Mouse (Mus musculus) spleen, adult 2 months (tissue): Measurements from ENCODE around the gene Fat3.

Experiments
- CTCF ChIP-seq: fragments of 200-500 bp; IDR thresholded peaks from 2 replicates; pipeline ENCODE4 v1.5.1; 2011; ENCODE audit warnings: mild to moderate bottlenecking, inconsistent platforms; ENCODE audit not compliant: insufficient read depth, insufficient read length, insufficient replicate concordance; ENCODE audit errors: extremely low read depth
- POLR2A ChIP-seq: fragments of 200-500 bp; IDR thresholded peaks from 2 replicates; pipeline ENCODE4 v1.6.1; 2011; ENCODE audit warnings: low read depth, low read length, inconsistent platforms

DNA sequence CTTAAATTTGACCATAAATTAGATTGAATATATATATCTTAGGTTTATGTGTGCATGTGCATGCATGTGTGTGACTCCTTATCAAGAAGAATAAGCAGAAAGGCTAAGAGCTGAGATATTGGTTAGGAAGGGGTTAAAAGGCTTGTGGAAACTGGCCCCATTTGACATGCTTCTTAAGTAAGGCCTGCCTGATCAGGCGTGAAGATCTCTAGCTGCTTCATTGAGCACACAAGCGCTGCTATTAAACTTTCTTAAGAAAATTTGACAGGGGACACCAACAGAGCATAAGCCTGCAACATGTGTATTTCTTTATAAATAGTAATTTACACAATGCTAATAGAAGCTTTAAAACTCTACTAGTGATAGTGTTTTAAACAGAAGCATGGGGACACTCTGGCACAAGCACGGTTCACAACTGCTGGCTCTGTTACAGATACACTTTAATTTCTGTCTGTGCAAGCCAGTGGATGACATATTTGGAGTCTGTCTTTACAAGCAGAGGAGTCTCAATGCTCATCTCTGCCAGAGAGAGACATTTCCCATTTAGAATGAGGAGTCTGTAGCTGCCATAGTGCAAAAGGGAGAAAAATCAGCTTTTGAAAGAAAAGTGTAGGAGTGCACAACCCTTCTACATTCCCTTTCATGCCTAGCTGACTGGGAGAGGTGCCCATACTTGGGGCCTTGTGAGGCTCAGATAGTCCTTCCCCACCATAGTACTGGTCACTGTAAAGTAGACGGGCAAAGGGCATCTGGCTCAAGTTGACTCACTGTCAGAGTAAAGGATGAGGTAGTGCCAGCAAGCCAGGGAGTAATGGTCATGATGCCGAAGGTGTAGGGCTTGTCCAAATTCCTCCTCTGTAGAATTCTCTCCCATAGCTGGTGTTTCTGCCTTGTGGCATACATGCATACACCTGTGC is 408.8 kb downstream of the Fat3 start:
- no peak for TF ChIP-seq POLR2A
- no peak for TF ChIP-seq CTCF
